Mouse (Mus musculus) CH12.LX (cell line): Measurements from ENCODE around the gene Pla2g4a.

Source experiments
- BHLHE40 ChIP-seq: IDR thresholded peaks from 2 replicates; pipeline ENCODE4 v1.6.1; 2011; ENCODE audit warnings: mild to moderate bottlenecking, low read depth, low read length, improper control_type of control experiment
- CTCF ChIP-seq, 2 experiments: IDR thresholded peaks in 1 of 2; conservative IDR thresholded peaks in 1 of 2; 2 replicates each; pipeline ENCODE4 v1.5.1; 2011 to 2012; ENCODE audit warnings: low read depth in 2 of 2, low read length in 2 of 2, improper control_type of control experiment in 1 of 2, inconsistent platforms in 1 of 2, mild to moderate bottlenecking in 1 of 2, moderate library complexity in 1 of 2
- EP300 ChIP-seq: IDR thresholded peaks from 2 replicates; pipeline ENCODE4 v1.6.1; 2011; ENCODE audit warnings: low read length, improper control_type of control experiment
- HCFC1 ChIP-seq: IDR thresholded peaks from 2 replicates; pipeline ENCODE4 v1.6.1; 2012; ENCODE audit warnings: low read depth, mild to moderate bottlenecking, inconsistent platforms, low read length, improper control_type of control experiment
- MAFK ChIP-seq: IDR thresholded peaks from 2 replicates; pipeline ENCODE4 v1.6.1; 2011; ENCODE audit warnings: low read length, improper control_type of control experiment; ENCODE audit not compliant: insufficient replicate concordance
- MYC ChIP-seq: IDR thresholded peaks from 2 replicates; pipeline ENCODE4 v1.6.1; 2011; ENCODE audit warnings: low read depth, mild to moderate bottlenecking, improper control_type of control experiment, low read length
- PAX5 ChIP-seq: IDR thresholded peaks from 2 replicates; pipeline ENCODE4 v1.6.1; 2012; ENCODE audit warnings: low read length, inconsistent platforms, mixed read lengths
- RCOR1 ChIP-seq: conservative IDR thresholded peaks from 2 replicates; pipeline ENCODE4 v1.6.1; 2012; ENCODE audit warnings: low read depth, mild to moderate bottlenecking, inconsistent platforms, low read length, improper control_type of control experiment
- USF2 ChIP-seq: conservative IDR thresholded peaks from 2 replicates; pipeline ENCODE4 v1.6.1; 2011; ENCODE audit warnings: low read depth, low read length, improper control_type of control experiment

DNA sequence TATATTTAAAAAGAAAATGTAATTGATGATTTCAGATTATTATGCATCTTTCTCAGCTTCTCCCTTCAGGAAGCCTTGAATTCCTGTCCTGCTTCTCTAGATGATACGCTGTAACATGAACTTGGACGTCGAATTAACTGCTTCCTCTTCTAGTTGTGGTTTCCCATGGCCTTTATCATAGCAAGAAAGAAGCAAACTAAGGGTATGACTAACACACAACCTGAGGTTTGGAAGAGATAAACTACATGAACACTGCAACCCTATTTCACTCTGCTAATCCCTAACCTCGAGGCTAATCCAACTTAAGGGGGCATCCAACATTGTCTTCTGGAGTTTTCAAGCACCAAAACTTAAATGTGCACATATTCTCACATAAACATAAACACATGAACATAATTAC, 23.3 kb downstream of the Pla2g4a start:
- no peak for TF ChIP-seq MAFK
- no peak for TF ChIP-seq CTCF (conservative IDR thresholded peaks at IDR 0.05 in 1 of 2, IDR thresholded peaks at IDR 0.05 in 1 of 2; ENCODE audit: low read depth in 2 of 2, low read length in 2 of 2)
- TF ChIP-seq PAX5 = no peak
- no peak for TF ChIP-seq RCOR1
- no peak for TF ChIP-seq HCFC1
- no peak for TF ChIP-seq MYC
- no peak for TF ChIP-seq USF2
- TF ChIP-seq BHLHE40 = no peak
- no peak for TF ChIP-seq EP300
